Mouse (Mus musculus) testis, adult 2 months (tissue): Measurements from ENCODE around the gene Atg101. TPM values are rescaled to one million over a fixed set of nuclear protein-coding genes. Genes with fewer than 3 reads are reported as not detected.
A peak's percentile ranks its signal among the peaks of the same experiment; 100 is the strongest.

ENCODE experiments used
- H3K27ac ChIP-seq: fragments of 200-500 bp; 2 replicates; pipeline ENCODE4 v1.5.1; 2012; ENCODE audit warnings: low read depth, low read length; ENCODE audit not compliant: control insufficient read depth, insufficient read depth
- H3K27me3 ChIP-seq: fragments of 200-500 bp; 2 replicates; pipeline ENCODE4 v1.6.1; 2012; ENCODE audit warnings: mild to moderate bottlenecking, low read length, moderate library complexity; ENCODE audit not compliant: control insufficient read depth, insufficient read depth
- H3K36me3 ChIP-seq: fragments of 200-500 bp; 2 replicates; pipeline ENCODE4 v1.6.1; 2012; ENCODE audit warnings: mild to moderate bottlenecking, low read length; ENCODE audit not compliant: control insufficient read depth, insufficient read depth
- H3K4me1 ChIP-seq: fragments of 200-500 bp; 2 replicates; pipeline ENCODE4 v1.6.1; 2012; ENCODE audit warnings: low read length; ENCODE audit not compliant: control insufficient read depth, insufficient read depth
- H3K4me3 ChIP-seq: fragments of 200-500 bp; 2 replicates; pipeline ENCODE4 v1.5.1; 2012; ENCODE audit warnings: low read depth, mild to moderate bottlenecking, low read length, moderate library complexity, mixed read lengths; ENCODE audit not compliant: control insufficient read depth
- CTCF ChIP-seq: fragments of 200-500 bp; IDR thresholded peaks from 2 replicates; pipeline ENCODE4 v1.5.1; 2012; ENCODE audit warnings: low read depth, mild to moderate bottlenecking, inconsistent platforms, low read length, moderate library complexity; ENCODE audit not compliant: control insufficient read depth, insufficient read depth, insufficient replicate concordance
- POLR2A ChIP-seq: fragments of 200-500 bp; IDR thresholded peaks from 2 replicates; pipeline ENCODE4 v1.6.1; 2012; ENCODE audit warnings: low read depth, mild to moderate bottlenecking, inconsistent platforms, low read length, moderate library complexity; ENCODE audit not compliant: control insufficient read depth
- polyA plus RNA-seq: library from polyadenylated mRNA; depleted of rRNA; stranded (reverse); fragments of >200 nt; gene quantifications from 2 replicates; pipeline ENCODE4 v1.2.3, GENCODE M21; 2012

Atg101 gene
- polyA plus RNA-seq, 1 experiment = 17.5 TPM

- peak overlapping the region; percentile 81 for H3K27ac ChIP-seq
Observed at GRCm38 (mm10) chr15:101299480-101299960, 15.4 kb downstream of the Atg101 start.

GRCm38 (mm10) chr15:101300128-101300527 lies 16.1 kb downstream of the Atg101 start:
- no peak for TF ChIP-seq CTCF
- no peak for TF ChIP-seq POLR2A
- Histone ChIP-seq H3K4me3 (peak overlapping the region; percentile 48), H3K4me1 (peaks cover 2% of the 10 kb centered on the region), H3K27ac (peak overlapping the region; percentile 61), H3K36me3 (no peaks in the 10 kb centered on the region), H3K27me3 (no peaks in the 10 kb centered on the region)

More at GRCm38 (mm10) chr15:101299480-101299960, 15.4 kb downstream of the Atg101 start:
- H3K27me3 ChIP-seq = no peaks in the 10 kb centered on the region
- H3K36me3 ChIP-seq = no peaks in the 10 kb centered on the region
- peaks cover 2% of the 10 kb centered on the region for H3K4me1 ChIP-seq
- H3K4me3 ChIP-seq = peak overlapping the region; percentile 48
- TF ChIP-seq CTCF (no peak), POLR2A (peak; percentile 31; the same call in 1 of the 2 replicates)

GRCm38 (mm10) chr15:101302201-101302600 lies 18.1 kb downstream of the Atg101 start:
- Histone ChIP-seq H3K27ac (no peak overlapping the region), H3K4me1 (peaks cover 2% of the 10 kb centered on the region), H3K4me3 (no peak overlapping the region), H3K27me3 (no peaks in the 10 kb centered on the region), H3K36me3 (no peaks in the 10 kb centered on the region)
- no peak for TF ChIP-seq POLR2A
- no peak for TF ChIP-seq CTCF

DNA sequence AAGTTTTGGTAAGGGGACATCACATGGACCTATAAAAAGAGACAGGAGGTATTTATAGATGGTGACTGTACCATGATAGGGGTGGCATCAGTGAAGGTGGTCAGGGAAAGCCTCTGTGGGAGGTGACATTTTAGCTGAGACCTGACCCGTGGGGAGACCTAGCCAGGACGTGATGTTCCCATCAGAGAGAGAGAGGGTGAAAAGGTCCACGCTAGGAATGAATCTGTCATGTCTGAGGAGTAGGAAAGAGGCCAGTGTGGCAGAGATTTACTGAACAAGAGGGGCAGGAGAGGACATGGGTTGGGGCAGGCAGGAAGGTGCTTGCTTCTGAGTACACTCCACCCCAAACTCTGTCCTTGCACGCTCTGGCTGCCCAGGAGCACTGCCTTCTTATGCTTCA lies 19.8 kb downstream of the Atg101 start:
- Histone ChIP-seq H3K36me3 (no peaks in the 10 kb centered on the region), H3K27me3 (no peaks in the 10 kb centered on the region), H3K27ac (peak overlapping the region; percentile 64), H3K4me3 (no peak overlapping the region), H3K4me1 (peaks cover 2% of the 10 kb centered on the region)
- TF ChIP-seq CTCF (no peak), POLR2A (no peak)

DNA sequence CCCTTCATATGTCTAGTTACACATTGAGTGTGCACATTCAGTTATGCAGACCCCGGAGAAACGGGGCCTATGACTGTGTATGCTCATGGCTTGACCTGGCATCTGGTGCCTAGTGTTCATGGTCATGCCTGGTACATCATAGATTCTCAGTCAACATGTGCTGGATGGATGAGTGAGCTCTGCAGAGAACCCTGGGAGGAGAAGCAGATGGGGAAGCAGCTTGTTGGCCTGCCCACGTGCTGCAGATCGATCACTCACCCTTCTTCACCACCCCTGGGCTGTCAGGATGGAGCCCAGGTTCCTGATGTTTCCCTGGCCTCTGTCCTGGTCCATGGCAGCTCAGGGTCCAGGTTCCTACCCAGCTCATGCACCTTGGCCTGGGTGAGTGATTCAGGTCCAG lies 22.4 kb downstream of the Atg101 start:
- H3K4me3 ChIP-seq = no peak overlapping the region
- H3K36me3 ChIP-seq = no peaks in the 10 kb centered on the region
- no peak overlapping the region for H3K27ac ChIP-seq
- no peak for TF ChIP-seq CTCF
- TF ChIP-seq POLR2A = no peak
- no peaks in the 10 kb centered on the region for H3K27me3 ChIP-seq
- peaks cover 4% of the 10 kb centered on the region for H3K4me1 ChIP-seq

DNA sequence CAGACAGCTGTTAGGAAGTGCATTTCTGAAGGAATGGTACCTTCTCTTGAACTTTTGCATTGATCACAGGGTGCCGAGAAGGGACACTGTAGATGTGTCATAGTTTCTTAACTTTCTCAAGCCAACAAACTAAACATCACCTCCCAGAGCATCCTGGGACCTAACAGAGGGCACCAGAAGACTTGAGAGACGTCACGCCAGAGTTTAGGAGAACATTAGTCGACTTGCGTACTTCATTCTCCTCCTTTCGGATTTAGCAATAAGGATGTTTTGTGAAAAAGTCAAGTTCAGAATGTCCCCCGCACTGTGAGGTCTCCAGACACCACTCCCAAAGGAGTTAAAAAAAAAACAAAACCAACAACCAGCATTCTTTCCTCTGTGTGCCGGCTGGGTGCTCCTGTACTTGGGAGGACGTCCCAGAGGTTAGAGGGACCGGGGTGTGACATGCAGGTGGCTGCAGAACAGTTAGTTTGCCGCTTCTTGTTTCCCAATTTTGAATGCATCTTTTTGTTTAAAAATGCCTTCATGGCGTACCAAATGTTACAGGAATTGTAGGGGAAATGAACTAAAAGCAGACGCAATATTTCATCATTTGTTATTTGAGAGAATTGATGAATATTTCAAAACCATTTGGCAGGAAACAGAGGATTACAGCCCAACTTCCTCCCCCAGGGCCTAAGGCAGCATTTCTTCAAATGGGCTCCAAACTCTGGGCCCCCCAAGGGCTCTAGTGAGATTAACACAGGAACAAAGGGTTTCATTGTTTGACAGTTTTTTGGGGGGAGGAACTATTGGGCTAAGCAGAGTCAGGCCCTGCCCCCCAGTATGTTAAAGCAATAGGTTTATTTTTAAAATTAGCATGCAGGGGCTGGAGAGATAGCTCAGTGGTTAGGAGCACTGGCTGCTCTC lies 24.6 kb downstream of the Atg101 start:
- H3K36me3 ChIP-seq = no peaks in the 10 kb centered on the region
- H3K27ac ChIP-seq = peak overlapping the region; percentile 59

GRCm38 (mm10) chr15:101309493-101309892 lies 25.4 kb downstream of the Atg101 start:
- TF ChIP-seq POLR2A (no peak), CTCF (no peak)
- Histone ChIP-seq H3K36me3 (no peaks in the 10 kb centered on the region), H3K27me3 (no peaks in the 10 kb centered on the region), H3K27ac (no peak overlapping the region), H3K4me1 (peaks cover 4% of the 10 kb centered on the region), H3K4me3 (no peak overlapping the region)

More for the DNA sequence above, 24.6 kb downstream of the Atg101 start:
- no peak overlapping the region for H3K4me3 ChIP-seq
- peaks cover 4% of the 10 kb centered on the region for H3K4me1 ChIP-seq
- no peaks in the 10 kb centered on the region for H3K27me3 ChIP-seq
- TF ChIP-seq POLR2A (no peak), CTCF (no peak)
